Mouse (Mus musculus): ENCODE data around the gene Lsg1.

DNA sequence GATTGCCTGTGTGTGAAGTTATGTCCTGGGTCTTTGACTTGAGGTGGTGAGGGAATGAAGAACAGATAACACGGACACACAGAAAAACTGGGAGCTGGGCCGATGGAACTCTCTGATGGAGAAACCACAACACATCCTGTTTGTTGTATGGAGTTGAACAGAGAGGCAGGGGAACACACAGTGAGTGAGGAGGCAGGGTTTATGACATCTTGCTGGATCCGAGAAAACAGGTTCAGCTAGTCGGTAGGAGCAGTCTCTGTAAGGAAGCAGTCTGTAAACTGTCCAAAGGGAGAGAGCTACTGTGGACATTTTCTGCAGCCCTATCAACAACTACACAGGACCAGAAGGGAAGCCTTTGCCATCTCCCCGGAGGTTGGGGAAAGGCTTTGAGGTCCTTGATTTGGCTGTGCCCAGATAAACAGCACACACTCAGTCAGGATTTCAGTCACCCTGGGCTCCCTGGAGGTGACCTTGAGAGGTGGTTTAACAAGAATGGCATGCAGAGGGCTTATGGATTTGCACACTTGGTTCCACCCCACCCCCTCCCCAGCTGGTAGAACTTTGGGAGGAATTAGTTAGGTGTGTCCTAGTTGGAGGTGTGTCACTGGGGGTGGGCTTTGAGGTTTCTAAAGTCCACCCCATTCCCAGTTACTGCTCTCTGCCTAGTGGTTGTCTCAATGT is 27.9 kb downstream of the Lsg1 start:
- TF ChIP-seq EP300 (optimal IDR thresholded peaks at IDR 0.05), result no peak
- no peak for TF ChIP-seq CTCF (IDR thresholded peaks at IDR 0.05; ENCODE audit: low read depth)

All from stomach, postnatal 0 days (tissue).